Mouse (Mus musculus) liver, embryonic 14.5 days (tissue): ENCODE results near the gene BC048562.

Experiments used
- CTCF ChIP-seq: IDR thresholded peaks from 2 replicates; pipeline ENCODE4 v1.5.1; 2016; ENCODE audit warnings: antibody characterized with exemption, low read depth, control low read depth
- EP300 ChIP-seq: IDR thresholded peaks from 2 replicates; pipeline ENCODE4 v1.6.1; 2016; ENCODE audit warnings: antibody characterized with exemption, low read depth

DNA sequence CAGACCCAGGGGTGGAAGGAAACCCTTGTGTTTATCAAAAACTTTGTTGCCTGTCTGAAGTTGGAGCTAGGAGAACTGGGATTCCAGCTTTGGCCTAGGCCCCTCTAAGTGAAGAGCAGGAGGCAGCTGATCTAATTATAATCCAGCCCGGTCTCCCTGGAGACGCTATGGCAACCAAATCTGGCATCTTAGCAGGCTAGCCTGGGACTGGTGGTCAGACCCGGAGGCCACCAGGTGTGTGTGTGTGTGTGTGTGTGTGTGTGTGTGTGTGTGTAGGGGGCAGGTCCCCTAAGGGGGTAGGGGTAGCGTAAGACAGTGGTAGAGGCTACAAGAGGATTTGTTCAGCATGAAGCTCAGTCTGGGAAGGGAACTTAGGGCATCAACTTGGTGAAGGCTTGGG is 13.6 kb downstream of the BC048562 start:
- TF ChIP-seq CTCF (no peak), EP300 (no peak)
